Mouse (Mus musculus): ENCODE measurements around the gene Arntl. TPM values are rescaled to one million over a fixed set of nuclear protein-coding genes. Genes with fewer than 3 reads are reported as not detected.

Arntl gene
- polyA plus RNA-seq, 1 experiment from 2014 or later: 5.1 TPM

DNA sequence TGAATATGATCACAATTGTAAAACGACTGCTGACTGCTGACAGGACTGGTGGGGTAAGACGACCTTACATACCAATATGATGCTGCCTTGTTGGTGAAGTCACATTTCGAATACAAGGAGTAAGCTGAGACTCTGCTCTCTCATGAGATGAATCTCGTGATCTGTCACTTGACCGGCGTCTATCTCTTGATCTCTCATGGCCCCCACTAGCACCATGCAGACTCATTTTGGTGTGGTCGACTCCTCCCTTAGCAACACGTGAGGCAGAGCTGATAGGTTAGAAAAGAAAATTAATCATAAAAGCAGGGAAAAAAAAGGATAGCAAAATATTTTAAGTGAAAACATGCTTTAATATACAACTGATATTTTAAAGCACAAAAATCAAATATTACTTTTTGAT, 128.0 kb downstream of the Arntl start:
- H3K27ac ChIP-seq (ENCODE audit: low read depth, low read length): no peak overlapping the region
- DNase-seq (ENCODE audit: low spot score, missing footprints) (no peak), ATAC-seq (ENCODE audit: low FRiP score) (no peak)
- no peak overlapping the region for H3K4me2 ChIP-seq
- H3K4me3 ChIP-seq (ENCODE audit: low read depth, low read length): no peak overlapping the region
- no peaks in the 10 kb centered on the region for H3K36me3 ChIP-seq (ENCODE audit: control insufficient read depth, insufficient read depth, low read length)
- H3K9me3 ChIP-seq (ENCODE audit: control insufficient read depth, low read length): no peaks in the 10 kb centered on the region
- no peak overlapping the region for H3K9ac ChIP-seq (ENCODE audit: low read length)
- H3K27me3 ChIP-seq (ENCODE audit: control insufficient read depth, insufficient read depth, low read length): no peaks in the 10 kb centered on the region
- no peaks in the 10 kb centered on the region for H3K4me1 ChIP-seq (ENCODE audit: control insufficient read depth, insufficient read depth, low read length)
- 87% methylated on average over 8 of the region's 8 CpGs for WGBS

DNA sequence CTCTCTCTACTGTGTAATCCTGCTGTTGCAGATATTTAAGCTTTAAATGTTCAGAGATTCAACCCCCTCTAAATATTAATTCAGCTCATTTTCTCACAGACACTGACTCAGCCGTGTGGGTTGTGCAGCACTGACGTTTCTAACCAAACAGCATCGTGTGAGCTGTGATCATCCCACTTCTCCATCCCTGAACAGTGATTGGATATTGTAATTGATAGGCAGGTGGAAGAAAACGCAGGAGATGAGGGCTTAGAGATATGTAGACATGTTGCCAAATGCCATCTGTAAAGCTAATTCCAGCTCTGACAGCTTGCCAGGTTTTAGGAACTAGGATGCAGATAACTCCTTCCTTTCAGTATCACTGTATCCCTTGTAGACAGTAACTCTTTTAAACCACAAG, 140.0 kb downstream of the Arntl start:
- Histone ChIP-seq H3K4me2 (no peak overlapping the region), H3K27me3 (ENCODE audit: control insufficient read depth, insufficient read depth, low read length) (no peaks in the 10 kb centered on the region), H3K36me3 (ENCODE audit: control insufficient read depth, insufficient read depth, low read length) (no peaks in the 10 kb centered on the region), H3K4me1 (ENCODE audit: control insufficient read depth, insufficient read depth, low read length) (no peaks in the 10 kb centered on the region), H3K27ac (ENCODE audit: low read depth, low read length) (no peak overlapping the region), H3K4me3 (ENCODE audit: low read depth, low read length) (no peak overlapping the region), H3K9me3 (ENCODE audit: control insufficient read depth, low read length) (no peaks in the 10 kb centered on the region), H3K9ac (ENCODE audit: low read length) (no peak overlapping the region)
- WGBS: 48% methylated on average over 4 of the region's 4 CpGs
- ATAC-seq (ENCODE audit: low FRiP score) (no peak), DNase-seq (ENCODE audit: low spot score, missing footprints) (no peak)

DNA sequence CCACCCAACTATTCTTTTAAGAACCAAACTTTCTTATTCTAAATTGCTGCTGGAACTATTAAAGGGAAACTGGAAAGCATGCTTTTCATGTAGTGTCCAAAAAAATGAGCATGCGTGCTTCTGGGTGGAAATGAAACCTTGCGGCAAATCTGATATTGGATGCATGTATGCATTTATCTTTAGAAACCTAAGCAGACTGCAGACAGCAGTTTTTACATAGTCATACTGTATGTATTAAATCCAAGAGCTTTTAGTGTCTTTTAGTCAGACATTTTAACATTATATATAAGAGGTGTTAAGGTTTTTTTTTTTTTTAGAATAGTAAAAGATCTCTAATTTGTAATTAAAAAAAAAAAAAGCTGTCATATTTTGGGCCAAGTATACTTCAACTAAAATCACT, 140.4 kb downstream of the Arntl start:
- Histone ChIP-seq H3K4me3 (ENCODE audit: low read depth, low read length) (no peak overlapping the region), H3K27ac (ENCODE audit: low read depth, low read length) (no peak overlapping the region), H3K9ac (ENCODE audit: low read length) (no peak overlapping the region), H3K36me3 (ENCODE audit: control insufficient read depth, insufficient read depth, low read length) (no peaks in the 10 kb centered on the region), H3K9me3 (ENCODE audit: control insufficient read depth, low read length) (no peaks in the 10 kb centered on the region), H3K4me1 (ENCODE audit: control insufficient read depth, insufficient read depth, low read length) (no peaks in the 10 kb centered on the region), H3K4me2 (no peak overlapping the region), H3K27me3 (ENCODE audit: control insufficient read depth, insufficient read depth, low read length) (no peaks in the 10 kb centered on the region)
- DNase-seq (ENCODE audit: low spot score, missing footprints): no peak
- no peak for ATAC-seq (ENCODE audit: low FRiP score)
- 96% methylated on average over 2 of the region's 2 CpGs for WGBS

DNA sequence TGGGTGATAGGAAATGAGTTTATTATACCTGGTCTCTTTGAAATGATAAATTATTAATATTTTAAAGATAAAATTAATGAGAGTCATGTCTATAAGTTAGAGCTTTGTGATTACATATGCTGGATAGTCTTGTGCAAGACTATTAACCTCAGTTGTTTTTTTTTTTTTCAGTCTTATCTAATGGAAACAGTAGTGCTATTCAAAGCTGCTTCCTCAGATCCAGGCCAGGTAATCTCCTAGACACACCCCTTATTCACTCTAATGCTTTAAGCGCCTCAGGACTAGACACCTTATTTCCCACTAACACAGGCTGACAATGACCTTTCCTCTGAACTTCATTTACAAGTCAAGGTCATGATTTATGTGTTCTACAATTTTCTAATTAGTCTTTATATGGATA, 141.8 kb downstream of the Arntl start:
- 89% methylated on average over 1 of the region's 1 CpGs for WGBS
- H3K4me1 ChIP-seq (ENCODE audit: control insufficient read depth, insufficient read depth, low read length): no peaks in the 10 kb centered on the region
- DNase-seq (ENCODE audit: low spot score, missing footprints) (no peak), ATAC-seq (ENCODE audit: low FRiP score) (no peak)
- no peak overlapping the region for H3K9ac ChIP-seq (ENCODE audit: low read length)
- no peaks in the 10 kb centered on the region for H3K27me3 ChIP-seq (ENCODE audit: control insufficient read depth, insufficient read depth, low read length)
- no peaks in the 10 kb centered on the region for H3K36me3 ChIP-seq (ENCODE audit: control insufficient read depth, insufficient read depth, low read length)
- H3K9me3 ChIP-seq (ENCODE audit: control insufficient read depth, low read length): no peaks in the 10 kb centered on the region
- H3K27ac ChIP-seq (ENCODE audit: low read depth, low read length): no peak overlapping the region
- H3K4me3 ChIP-seq (ENCODE audit: low read depth, low read length): no peak overlapping the region
- H3K4me2 ChIP-seq: no peak overlapping the region

Other genes starting within 250 kb of the Arntl start
- 37.4 and 39.6 TPM in 2 replicates for gene Btbd10, start 161.9 kb downstream of the Arntl start, polyA plus RNA-seq (2014; fragmentation: Nextera tagmentation; extraction: Ambion mirVana)
- gene Pth, start 181.1 kb downstream of the Arntl start, polyA plus RNA-seq (2014; fragmentation: Nextera tagmentation; extraction: Ambion mirVana): not detected in 2 replicates